ENCODE assay signal across 8 mouse cellular contexts in the genomic region with DNA sequence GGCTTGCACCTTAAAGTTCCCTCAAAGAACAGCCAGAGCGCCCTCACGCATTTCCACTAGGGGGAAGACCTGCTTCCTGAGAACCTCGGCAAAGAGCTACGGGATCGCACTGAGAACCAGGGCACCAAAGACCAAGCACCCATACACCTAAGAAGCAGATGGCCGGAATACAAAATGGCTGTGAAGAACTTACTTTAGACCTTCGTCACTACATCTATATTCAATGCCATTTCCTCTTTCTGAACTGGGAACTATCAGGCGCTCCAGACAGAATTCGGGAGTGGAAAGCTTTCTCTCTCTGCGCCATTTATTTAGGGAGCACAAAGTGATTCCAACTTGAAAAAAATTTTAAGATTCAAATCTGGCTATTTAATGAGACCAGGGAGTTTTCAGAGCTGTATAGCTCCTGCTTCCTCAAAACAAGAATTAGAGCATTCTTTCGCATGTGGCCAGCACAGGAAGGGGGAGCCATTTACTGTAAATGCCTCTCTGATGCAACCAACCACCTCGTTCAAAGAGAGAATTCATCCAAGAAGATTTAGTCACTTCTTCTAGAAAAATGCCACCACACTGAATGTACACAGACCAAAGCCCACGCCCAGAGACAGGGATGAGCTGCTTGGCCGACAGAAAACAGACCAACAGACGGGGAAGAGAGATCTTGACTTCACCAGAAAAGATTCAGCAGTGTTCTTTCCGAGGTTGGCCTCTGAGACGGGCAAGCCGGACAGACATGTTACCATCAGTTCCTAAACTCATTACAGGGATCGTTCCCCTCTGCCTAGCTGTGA.
DNase-seq lines count a peak whose midpoint lies in the region; ATAC-seq lines count a peak whose summit lies in the region.

No protein-coding gene starts in this region.

- no peak overlapping the region for H3K27ac ChIP-seq in embryonic facial prominence, embryonic 11.5 days (replicated peaks; ENCODE audit: low read depth, low read length)
- no peak overlapping the region for H3K27ac ChIP-seq in embryonic facial prominence, embryonic 10.5 days (replicated peaks)
- H3K27ac ChIP-seq in intestine, embryonic 15.5 days = no peak overlapping the region

- H3K36me3 ChIP-seq in embryonic facial prominence, embryonic 11.5 days (replicated peaks; ENCODE audit: control insufficient read depth, insufficient read depth, low read depth, low read length) = no peaks in the 10 kb centered on the region
- H3K36me3 ChIP-seq in embryonic facial prominence, embryonic 10.5 days (replicated peaks) = no peaks in the 10 kb centered on the region
- H3K36me3 ChIP-seq in intestine, embryonic 15.5 days = no peaks in the 10 kb centered on the region

- H3K9ac ChIP-seq in embryonic facial prominence, embryonic 11.5 days (replicated peaks; ENCODE audit: low read length) = no peak overlapping the region
- no peak overlapping the region for H3K9ac ChIP-seq in intestine, embryonic 15.5 days

- WGBS in embryonic facial prominence, embryonic 11.5 days = 71% methylated on average over 19 of the region's 19 CpGs
- WGBS in embryonic facial prominence, embryonic 10.5 days = 75% methylated on average over 19 of the region's 19 CpGs
- 57% methylated on average over 19 of the region's 19 CpGs for WGBS in intestine, embryonic 15.5 days

- no peaks in the 10 kb centered on the region for H3K9me3 ChIP-seq in embryonic facial prominence, embryonic 11.5 days (replicated peaks; ENCODE audit: control insufficient read depth, low read length)
- no peaks in the 10 kb centered on the region for H3K9me3 ChIP-seq in embryonic facial prominence, embryonic 10.5 days
- H3K9me3 ChIP-seq in intestine, embryonic 15.5 days = no peaks in the 10 kb centered on the region

- ATAC-seq in embryonic facial prominence, embryonic 11.5 days (replicated peaks; ENCODE audit: insufficient number of reproducible peaks, low FRiP score, low TSS enrichment, low read depth) = no peak
- no peak for ATAC-seq in intestine, embryonic 15.5 days

- no peaks in the 10 kb centered on the region for H3K27me3 ChIP-seq in embryonic facial prominence, embryonic 11.5 days (ENCODE audit: control insufficient read depth, insufficient read depth, low read length)
- H3K27me3 ChIP-seq in embryonic facial prominence, embryonic 10.5 days (replicated peaks; ENCODE audit: low read depth, poor library complexity, severe bottlenecking) = no peaks in the 10 kb centered on the region
- H3K27me3 ChIP-seq in intestine, embryonic 15.5 days (replicated peaks) = no peaks in the 10 kb centered on the region

- H3K4me2 ChIP-seq in embryonic facial prominence, embryonic 11.5 days (ENCODE audit: low read depth, low read length) = no peak overlapping the region
- H3K4me2 ChIP-seq in intestine, embryonic 15.5 days (replicated peaks) = peak overlapping the region; percentile 12; the same call in 1 of the 2 replicates

- peak; percentile 58 for DNase-seq in embryonic facial prominence, embryonic 11.5 days (ENCODE audit: low spot score)
- DNase-seq in embryonic facial prominence, embryonic 10.5 days (ENCODE audit: low spot score) = no peak
- peak; percentile 35 for DNase-seq in urinary bladder, postnatal 14 days (ENCODE audit: low spot score)
- no peak for DNase-seq in urinary bladder, postnatal 10 days (ENCODE audit: low spot score)
- DNase-seq in natural killer cell, adult 2 months (ENCODE audit: low spot score in 2 of 2) = peak; percentile 58 to 65
- no peak for DNase-seq in right cerebral cortex, postnatal 25 days
- no peak for DNase-seq in layer of hippocampus, adult 8-10 months (ENCODE audit: low spot score in 2 of 2)

- no peak overlapping the region for H3K4me3 ChIP-seq in embryonic facial prominence, embryonic 11.5 days (ENCODE audit: low read depth, low read length)
- H3K4me3 ChIP-seq in embryonic facial prominence, embryonic 10.5 days = no peak overlapping the region
- no peak overlapping the region for H3K4me3 ChIP-seq in intestine, embryonic 15.5 days (replicated peaks)

- no peaks in the 10 kb centered on the region for H3K4me1 ChIP-seq in embryonic facial prominence, embryonic 11.5 days (ENCODE audit: control insufficient read depth, insufficient read depth, low read length)
- peaks cover 5% of the 10 kb centered on the region; the same call in 1 of the 2 replicates for H3K4me1 ChIP-seq in embryonic facial prominence, embryonic 10.5 days
- peaks cover 2% of the 10 kb centered on the region for H3K4me1 ChIP-seq in intestine, embryonic 15.5 days (replicated peaks)

Comparison
In these comparisons a context has a peak if more than half of its experiments do, and no peak if none do; other contexts are left out.
1. DNase-seq: peak in embryonic facial prominence, embryonic 11.5 days (single experiment), urinary bladder, postnatal 14 days (single experiment) and natural killer cell, adult 2 months (2 of 2); none in embryonic facial prominence, embryonic 10.5 days (single experiment), urinary bladder, postnatal 10 days (single experiment), right cerebral cortex, postnatal 25 days (single experiment) and layer of hippocampus, adult 8-10 months (0 of 2).